Mouse (Mus musculus): ENCODE measurements around the gene Pakap. TPM values are rescaled to one million over a fixed set of nuclear protein-coding genes. Genes with fewer than 3 reads are reported as not detected.

Pakap gene
- polyA plus RNA-seq, 1 experiment from 2014 or later = 1.7 TPM

DNA sequence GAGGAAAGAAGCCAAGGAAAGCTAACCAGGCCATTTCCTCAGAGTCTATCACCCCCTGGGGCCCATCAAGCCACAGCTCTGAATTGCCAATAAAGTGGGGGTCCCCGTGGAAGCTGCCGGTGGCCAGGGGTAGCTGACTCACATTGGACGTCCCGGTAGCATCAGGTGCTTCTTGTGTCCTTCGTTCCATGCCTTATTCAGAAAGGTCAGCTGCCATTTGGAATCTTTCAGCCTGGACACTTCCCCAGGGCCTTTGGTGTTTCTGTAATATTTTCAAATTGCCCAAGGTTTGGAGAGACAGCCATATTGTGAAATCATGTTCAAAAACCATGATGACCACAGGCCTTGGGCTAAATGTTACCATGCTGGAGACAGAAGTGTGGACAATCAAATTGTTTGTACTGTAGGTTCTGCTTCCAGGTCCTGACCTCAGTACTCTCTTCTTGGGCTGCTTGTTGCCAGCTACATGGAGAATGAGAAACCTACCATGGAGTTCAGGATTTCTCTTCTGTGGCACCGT is 17.4 kb downstream of the Pakap start:
- no peak overlapping the region for H3K27ac ChIP-seq (ENCODE audit: low read length)
- H3K4me1 ChIP-seq (ENCODE audit: control insufficient read depth, low read depth, low read length) = no peaks in the 10 kb centered on the region
- no peak overlapping the region for H3K9ac ChIP-seq (ENCODE audit: low read depth, low read length)
- H3K4me3 ChIP-seq (ENCODE audit: low read depth, low read length) = no peak overlapping the region
- H3K36me3 ChIP-seq (ENCODE audit: control insufficient read depth, insufficient read depth) = no peaks in the 10 kb centered on the region
- no peak overlapping the region for H3K4me2 ChIP-seq (ENCODE audit: low read depth, low read length)
- no peaks in the 10 kb centered on the region for H3K27me3 ChIP-seq (ENCODE audit: control insufficient read depth, insufficient read depth, low read depth, low read length)
- 69% methylated on average over 6 of the region's 6 CpGs for WGBS (ENCODE audit: insufficient replicate concordance)
- no peak for ATAC-seq (ENCODE audit: low read depth)
- H3K9me3 ChIP-seq (replicated peaks; ENCODE audit: control insufficient read depth, low read length) = no peaks in the 10 kb centered on the region

DNA sequence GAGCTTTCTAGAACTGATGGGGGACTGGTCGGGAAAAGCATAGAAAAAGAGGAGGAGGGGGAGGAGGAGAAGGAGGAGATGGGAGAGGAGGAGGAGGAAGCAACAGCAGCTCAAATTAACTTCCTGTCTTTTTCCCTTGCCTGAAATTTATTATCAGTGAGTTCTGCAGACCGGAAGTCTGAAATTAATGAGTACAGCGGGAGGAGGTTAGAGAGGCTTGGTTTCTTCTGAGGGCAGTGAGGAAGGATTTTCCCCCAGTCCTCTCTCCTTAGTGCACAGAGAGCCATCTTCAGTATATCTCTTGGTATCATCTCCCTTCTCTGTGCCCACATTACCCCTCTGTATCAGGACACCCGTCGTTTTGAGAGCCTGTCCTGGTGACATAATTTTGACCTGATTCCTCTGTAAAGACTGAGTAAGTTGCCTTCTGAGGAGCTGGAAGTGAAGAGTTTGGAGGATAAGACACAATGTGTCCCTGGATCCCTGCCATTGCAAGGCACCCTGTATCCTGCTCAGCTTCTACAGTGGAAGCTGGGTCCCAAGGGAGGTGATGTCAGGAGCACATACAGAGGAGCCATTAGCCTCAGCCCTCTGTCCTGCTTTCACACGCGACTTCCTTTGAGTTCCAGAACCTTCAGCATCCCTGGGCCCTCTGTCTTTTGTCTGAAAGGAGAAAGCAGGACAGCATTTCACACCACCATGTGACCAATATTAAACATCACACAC is 19.1 kb downstream of the Pakap start:
- 36% methylated on average over 7 of the region's 7 CpGs for WGBS (ENCODE audit: insufficient replicate concordance)
- Histone ChIP-seq H3K9me3 (replicated peaks; ENCODE audit: control insufficient read depth, low read length) (no peaks in the 10 kb centered on the region), H3K4me3 (ENCODE audit: low read depth, low read length) (no peak overlapping the region), H3K27me3 (ENCODE audit: control insufficient read depth, insufficient read depth, low read depth, low read length) (no peaks in the 10 kb centered on the region), H3K4me1 (ENCODE audit: control insufficient read depth, low read depth, low read length) (no peaks in the 10 kb centered on the region), H3K4me2 (ENCODE audit: low read depth, low read length) (no peak overlapping the region), H3K9ac (ENCODE audit: low read depth, low read length) (no peak overlapping the region), H3K27ac (ENCODE audit: low read length) (no peak overlapping the region), H3K36me3 (ENCODE audit: control insufficient read depth, insufficient read depth) (no peaks in the 10 kb centered on the region)
- ATAC-seq (ENCODE audit: low read depth) = no peak

DNA sequence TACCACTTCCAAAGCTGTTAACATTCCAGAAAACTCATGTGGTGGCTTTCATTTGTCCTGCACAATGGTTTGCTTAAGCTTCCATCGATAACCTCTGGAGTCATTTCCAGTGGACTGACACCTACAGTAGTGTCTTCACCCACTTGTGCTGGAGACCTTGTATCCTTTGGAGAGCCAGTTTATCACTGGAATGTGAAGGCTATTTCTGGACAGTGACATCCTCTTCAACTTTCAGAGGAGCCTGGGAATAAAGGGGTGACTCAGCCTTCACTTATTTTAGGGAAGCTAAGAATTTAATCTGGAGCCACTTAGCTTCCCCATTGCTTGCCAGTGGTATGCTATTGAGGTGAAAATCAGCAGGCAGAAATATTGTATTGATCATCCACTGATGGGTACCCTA is 20.4 kb downstream of the Pakap start:
- Histone ChIP-seq H3K9ac (ENCODE audit: low read depth, low read length) (no peak overlapping the region), H3K27me3 (ENCODE audit: control insufficient read depth, insufficient read depth, low read depth, low read length) (no peaks in the 10 kb centered on the region), H3K4me3 (ENCODE audit: low read depth, low read length) (no peak overlapping the region), H3K4me2 (ENCODE audit: low read depth, low read length) (no peak overlapping the region), H3K27ac (ENCODE audit: low read length) (no peak overlapping the region), H3K9me3 (replicated peaks; ENCODE audit: control insufficient read depth, low read length) (no peaks in the 10 kb centered on the region), H3K36me3 (ENCODE audit: control insufficient read depth, insufficient read depth) (no peaks in the 10 kb centered on the region), H3K4me1 (ENCODE audit: control insufficient read depth, low read depth, low read length) (no peaks in the 10 kb centered on the region)
- 74% methylated on average over 1 of the region's 1 CpGs for WGBS (ENCODE audit: insufficient replicate concordance)
- ATAC-seq (ENCODE audit: low read depth) = no peak

DNA sequence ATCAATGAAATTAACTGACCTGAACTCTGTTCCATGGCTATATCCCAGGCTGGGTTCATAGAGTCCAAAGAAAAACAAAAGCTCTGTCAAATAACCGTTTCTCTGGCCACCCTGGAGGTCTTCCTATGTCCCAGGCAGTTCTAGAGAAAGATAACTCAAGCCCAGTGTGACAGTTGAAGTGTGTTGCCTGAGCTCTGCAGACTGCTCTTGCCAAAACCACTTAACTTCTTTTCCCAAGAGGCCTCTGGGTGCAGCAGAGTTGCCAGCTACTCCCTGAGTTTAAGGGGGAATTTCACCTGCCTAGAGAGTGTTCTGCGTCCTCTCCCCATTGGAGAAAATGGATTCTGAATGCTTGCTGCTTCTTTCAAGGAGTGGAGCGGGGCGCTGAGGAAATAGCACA is 24.8 kb downstream of the Pakap start:
- Histone ChIP-seq H3K27me3 (ENCODE audit: control insufficient read depth, insufficient read depth, low read depth, low read length) (no peaks in the 10 kb centered on the region), H3K9ac (ENCODE audit: low read depth, low read length) (no peak overlapping the region), H3K4me1 (ENCODE audit: control insufficient read depth, low read depth, low read length) (no peaks in the 10 kb centered on the region), H3K4me3 (ENCODE audit: low read depth, low read length) (no peak overlapping the region), H3K36me3 (ENCODE audit: control insufficient read depth, insufficient read depth) (no peaks in the 10 kb centered on the region), H3K4me2 (ENCODE audit: low read depth, low read length) (no peak overlapping the region), H3K27ac (ENCODE audit: low read length) (no peak overlapping the region), H3K9me3 (replicated peaks; ENCODE audit: control insufficient read depth, low read length) (no peaks in the 10 kb centered on the region)
- no peak for ATAC-seq (ENCODE audit: low read depth)
- WGBS (ENCODE audit: insufficient replicate concordance) = 61% methylated on average over 4 of the region's 4 CpGs

DNA sequence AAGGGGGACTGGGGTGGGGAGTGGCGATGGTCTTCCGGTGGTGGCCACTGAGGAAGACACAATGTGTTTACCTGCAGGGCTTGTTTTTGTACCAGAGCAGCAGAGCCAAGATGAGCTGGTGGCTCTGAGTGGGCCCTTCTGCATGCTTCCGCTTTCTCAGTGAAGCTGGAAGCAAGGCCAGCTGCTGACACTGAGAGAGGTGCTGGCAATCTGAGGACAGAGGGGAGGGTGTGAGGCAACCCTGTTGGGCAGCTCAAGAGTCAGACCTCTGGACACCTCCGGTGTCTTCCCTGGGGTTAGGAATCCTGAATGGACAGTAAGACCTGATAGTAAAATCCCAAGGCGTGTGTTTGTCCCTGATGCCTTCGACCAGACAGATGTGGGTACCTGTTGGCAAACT is 32.0 kb downstream of the Pakap start:
- Histone ChIP-seq H3K4me2 (ENCODE audit: low read depth, low read length) (no peak overlapping the region), H3K36me3 (ENCODE audit: control insufficient read depth, insufficient read depth) (no peaks in the 10 kb centered on the region), H3K4me1 (ENCODE audit: control insufficient read depth, low read depth, low read length) (no peaks in the 10 kb centered on the region), H3K27ac (ENCODE audit: low read length) (no peak overlapping the region), H3K9me3 (replicated peaks; ENCODE audit: control insufficient read depth, low read length) (no peaks in the 10 kb centered on the region), H3K27me3 (ENCODE audit: control insufficient read depth, insufficient read depth, low read depth, low read length) (no peaks in the 10 kb centered on the region), H3K4me3 (ENCODE audit: low read depth, low read length) (no peak overlapping the region), H3K9ac (ENCODE audit: low read depth, low read length) (no peak overlapping the region)
- WGBS (ENCODE audit: insufficient replicate concordance) = 69% methylated on average over 6 of the region's 6 CpGs
- ATAC-seq (ENCODE audit: low read depth) = no peak

DNA sequence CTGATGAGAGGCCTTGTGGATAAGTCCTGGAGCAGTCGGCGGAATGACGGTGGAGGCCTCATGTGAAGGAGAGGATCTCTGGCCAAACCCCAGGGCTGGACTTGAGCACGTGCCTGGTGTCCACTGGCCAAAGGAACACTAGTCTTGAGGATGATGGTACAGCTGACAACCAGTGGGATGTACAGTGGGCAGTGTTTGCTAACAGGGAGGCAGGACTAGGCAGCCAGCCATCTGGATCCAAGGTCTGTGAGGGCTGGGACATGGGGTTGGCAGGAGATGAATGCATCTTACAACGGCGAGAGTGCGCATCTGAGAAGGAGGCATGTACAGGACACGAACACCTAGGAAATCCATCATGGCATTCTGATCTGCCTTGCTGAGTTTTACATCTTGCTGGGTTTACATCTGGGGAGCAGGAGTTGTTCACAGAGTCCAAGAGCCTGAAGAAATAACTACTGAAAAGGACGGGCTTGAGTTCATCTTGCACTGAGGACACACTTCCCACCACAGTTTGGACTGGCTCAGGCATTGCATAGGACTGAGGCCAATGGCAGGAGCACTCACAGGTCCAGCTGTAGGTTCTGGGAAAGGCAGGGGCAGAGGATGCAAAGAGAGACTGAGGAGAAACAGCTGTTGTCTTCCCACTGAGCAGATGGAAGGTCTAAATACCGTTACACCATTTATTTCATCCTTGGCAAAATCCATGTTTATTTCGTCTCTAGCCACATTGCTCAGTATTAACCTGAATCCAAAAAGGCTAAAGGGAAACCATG is 32.9 kb downstream of the Pakap start:
- no peak overlapping the region for H3K4me3 ChIP-seq (ENCODE audit: low read depth, low read length)
- no peaks in the 10 kb centered on the region for H3K36me3 ChIP-seq (ENCODE audit: control insufficient read depth, insufficient read depth)
- no peaks in the 10 kb centered on the region for H3K4me1 ChIP-seq (ENCODE audit: control insufficient read depth, low read depth, low read length)
- no peaks in the 10 kb centered on the region for H3K9me3 ChIP-seq (replicated peaks; ENCODE audit: control insufficient read depth, low read length)
- ATAC-seq (ENCODE audit: low read depth) = no peak
- WGBS (ENCODE audit: insufficient replicate concordance) = 73% methylated on average over 11 of the region's 11 CpGs
- H3K27ac ChIP-seq (ENCODE audit: low read length) = no peak overlapping the region
- H3K4me2 ChIP-seq (ENCODE audit: low read depth, low read length) = no peak overlapping the region
- no peaks in the 10 kb centered on the region for H3K27me3 ChIP-seq (ENCODE audit: control insufficient read depth, insufficient read depth, low read depth, low read length)
- H3K9ac ChIP-seq (ENCODE audit: low read depth, low read length) = no peak overlapping the region

DNA sequence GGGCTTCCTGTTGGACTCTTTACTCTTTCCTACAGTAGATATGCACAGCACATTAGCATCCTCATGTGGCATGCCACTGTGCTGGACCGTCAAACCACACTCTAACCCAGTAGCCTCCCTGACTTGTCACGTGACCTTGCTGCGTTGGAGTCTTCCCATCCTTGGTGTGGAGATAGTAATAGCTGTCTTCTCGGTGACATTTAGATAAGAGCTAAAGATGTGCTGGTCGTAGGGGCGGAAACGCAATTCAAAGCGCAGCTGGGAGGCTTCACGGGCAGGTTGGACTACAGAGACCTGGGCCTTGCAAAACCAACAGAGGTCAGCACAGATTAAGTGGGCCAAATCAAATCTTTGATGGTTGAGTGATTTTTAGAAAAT is 33.5 kb downstream of the Pakap start:
- Histone ChIP-seq H3K9ac (ENCODE audit: low read depth, low read length) (no peak overlapping the region), H3K4me2 (ENCODE audit: low read depth, low read length) (no peak overlapping the region), H3K4me1 (ENCODE audit: control insufficient read depth, low read depth, low read length) (no peaks in the 10 kb centered on the region), H3K9me3 (replicated peaks; ENCODE audit: control insufficient read depth, low read length) (no peaks in the 10 kb centered on the region), H3K27ac (ENCODE audit: low read length) (no peak overlapping the region), H3K4me3 (ENCODE audit: low read depth, low read length) (no peak overlapping the region), H3K36me3 (ENCODE audit: control insufficient read depth, insufficient read depth) (no peaks in the 10 kb centered on the region), H3K27me3 (ENCODE audit: control insufficient read depth, insufficient read depth, low read depth, low read length) (no peaks in the 10 kb centered on the region)
- WGBS (ENCODE audit: insufficient replicate concordance) = 67% methylated on average over 9 of the region's 9 CpGs
- no peak for ATAC-seq (ENCODE audit: low read depth)

DNA sequence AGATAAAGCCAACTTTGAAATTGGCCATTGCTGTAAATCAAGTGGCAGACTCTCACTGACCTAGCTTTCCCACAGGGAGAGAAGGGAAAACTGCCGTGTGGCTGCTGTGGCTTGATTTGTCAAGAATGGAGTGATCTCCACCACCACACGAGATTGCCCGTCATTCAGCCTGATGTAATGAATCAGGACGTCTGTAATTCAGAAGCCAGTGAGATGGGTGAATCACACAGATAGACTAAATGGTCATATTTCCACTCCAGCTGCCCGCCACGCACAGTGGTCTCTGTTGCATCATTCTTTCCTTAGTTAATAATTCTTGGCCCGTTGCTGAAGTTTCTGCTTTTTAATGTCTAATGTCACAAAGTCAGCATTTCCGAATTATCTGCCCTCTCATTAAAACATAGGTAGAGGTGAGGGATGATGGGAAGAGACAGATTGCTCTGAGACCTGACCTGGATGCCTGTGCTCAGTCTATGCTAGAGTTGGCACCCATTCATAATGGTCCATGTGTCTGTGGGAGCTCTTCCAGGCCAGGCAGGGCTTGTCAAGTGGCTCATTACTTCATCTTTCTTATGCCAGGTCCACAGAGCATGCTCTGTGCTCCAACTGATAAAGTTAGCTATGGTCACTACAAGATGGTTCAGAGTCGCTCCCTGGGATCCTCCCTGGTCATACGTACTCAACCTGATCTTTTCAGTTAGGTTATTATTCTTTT is 34.1 kb downstream of the Pakap start:
- Histone ChIP-seq H3K4me3 (ENCODE audit: low read depth, low read length) (no peak overlapping the region), H3K9me3 (replicated peaks; ENCODE audit: control insufficient read depth, low read length) (no peaks in the 10 kb centered on the region), H3K9ac (ENCODE audit: low read depth, low read length) (no peak overlapping the region), H3K27me3 (ENCODE audit: control insufficient read depth, insufficient read depth, low read depth, low read length) (no peaks in the 10 kb centered on the region), H3K36me3 (ENCODE audit: control insufficient read depth, insufficient read depth) (no peaks in the 10 kb centered on the region), H3K4me2 (ENCODE audit: low read depth, low read length) (no peak overlapping the region), H3K4me1 (ENCODE audit: control insufficient read depth, low read depth, low read length) (no peaks in the 10 kb centered on the region), H3K27ac (ENCODE audit: low read length) (no peak overlapping the region)
- 67% methylated on average over 10 of the region's 10 CpGs for WGBS (ENCODE audit: insufficient replicate concordance)
- no peak for ATAC-seq (ENCODE audit: low read depth)

DNA sequence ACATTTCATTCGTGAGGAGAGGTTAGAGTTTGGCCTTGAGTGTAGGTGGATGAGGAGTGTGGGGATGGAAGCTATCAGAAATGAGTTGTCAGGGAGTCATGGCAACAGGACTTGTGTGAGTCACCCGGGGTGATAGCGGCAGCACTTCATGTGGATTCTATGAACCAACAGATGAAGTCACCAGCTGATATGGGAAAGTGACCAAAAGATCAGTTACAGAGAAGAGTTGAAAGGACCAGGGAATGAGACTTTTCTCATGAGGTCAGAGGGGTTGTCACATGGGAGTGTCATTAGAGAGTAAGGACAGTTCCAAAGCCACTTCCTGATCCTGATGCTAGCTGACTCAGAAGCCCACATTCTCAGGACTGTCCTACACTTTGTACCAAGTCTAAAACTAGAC is 38.3 kb downstream of the Pakap start:
- H3K4me3 ChIP-seq (ENCODE audit: low read depth, low read length) = no peak overlapping the region
- ATAC-seq (ENCODE audit: low read depth) = no peak
- H3K4me1 ChIP-seq (ENCODE audit: control insufficient read depth, low read depth, low read length) = no peaks in the 10 kb centered on the region
- no peak overlapping the region for H3K9ac ChIP-seq (ENCODE audit: low read depth, low read length)
- no peaks in the 10 kb centered on the region for H3K9me3 ChIP-seq (replicated peaks; ENCODE audit: control insufficient read depth, low read length)
- WGBS (ENCODE audit: insufficient replicate concordance) = 61% methylated on average over 3 of the region's 3 CpGs
- no peak overlapping the region for H3K4me2 ChIP-seq (ENCODE audit: low read depth, low read length)
- peaks cover 2% of the 10 kb centered on the region; the same call in 1 of the 2 replicates for H3K27me3 ChIP-seq (ENCODE audit: control insufficient read depth, insufficient read depth, low read depth, low read length)
- H3K36me3 ChIP-seq (ENCODE audit: control insufficient read depth, insufficient read depth) = no peaks in the 10 kb centered on the region
- no peak overlapping the region for H3K27ac ChIP-seq (ENCODE audit: low read length)

All from liver, embryonic 16.5 days (tissue).